Mouse (Mus musculus): ENCODE data around the gene Tekt3. TPM values are rescaled to one million over a fixed set of nuclear protein-coding genes. Genes with fewer than 3 reads are reported as not detected.

Tekt3 gene
- polyA plus RNA-seq, 1 experiment from 2014 or later = not detected

- ATAC-seq (ENCODE audit: low FRiP score, low TSS enrichment) = no peak
- Histone ChIP-seq H3K9ac (replicated peaks; ENCODE audit: low read length) (no peak overlapping the region), H3K36me3 (ENCODE audit: control insufficient read depth, insufficient read depth, low read length) (no peaks in the 10 kb centered on the region), H3K4me3 (replicated peaks; ENCODE audit: low read depth, low read length) (no peak overlapping the region), H3K4me1 (ENCODE audit: control insufficient read depth, insufficient read depth, low read length) (no peaks in the 10 kb centered on the region), H3K27ac (replicated peaks; ENCODE audit: low read depth, low read length) (no peak overlapping the region), H3K9me3 (ENCODE audit: control insufficient read depth, low read length) (no peaks in the 10 kb centered on the region), H3K4me2 (ENCODE audit: low read length) (no peak overlapping the region), H3K27me3 (ENCODE audit: control insufficient read depth, insufficient read depth, low read length) (no peaks in the 10 kb centered on the region)
- no peak for DNase-seq
- 90% methylated on average over 2 of the region's 2 CpGs for WGBS
Measured at GRCm38 (mm10) chr11:63104026-63104425, 42.6 kb downstream of the Tekt3 start.

- ATAC-seq (ENCODE audit: low FRiP score, low TSS enrichment) (no peak), DNase-seq (no peak)
- Histone ChIP-seq H3K9ac (replicated peaks; ENCODE audit: low read length) (no peak overlapping the region), H3K4me2 (ENCODE audit: low read length) (no peak overlapping the region), H3K36me3 (ENCODE audit: control insufficient read depth, insufficient read depth, low read length) (no peaks in the 10 kb centered on the region), H3K27ac (replicated peaks; ENCODE audit: low read depth, low read length) (no peak overlapping the region), H3K27me3 (ENCODE audit: control insufficient read depth, insufficient read depth, low read length) (no peaks in the 10 kb centered on the region), H3K4me3 (replicated peaks; ENCODE audit: low read depth, low read length) (no peak overlapping the region), H3K9me3 (ENCODE audit: control insufficient read depth, low read length) (no peaks in the 10 kb centered on the region), H3K4me1 (ENCODE audit: control insufficient read depth, insufficient read depth, low read length) (no peaks in the 10 kb centered on the region)
- WGBS = 55% methylated on average over 1 of the region's 1 CpGs
Measured at GRCm38 (mm10) chr11:63109230-63109775, 47.8 kb downstream of the Tekt3 start.

DNA sequence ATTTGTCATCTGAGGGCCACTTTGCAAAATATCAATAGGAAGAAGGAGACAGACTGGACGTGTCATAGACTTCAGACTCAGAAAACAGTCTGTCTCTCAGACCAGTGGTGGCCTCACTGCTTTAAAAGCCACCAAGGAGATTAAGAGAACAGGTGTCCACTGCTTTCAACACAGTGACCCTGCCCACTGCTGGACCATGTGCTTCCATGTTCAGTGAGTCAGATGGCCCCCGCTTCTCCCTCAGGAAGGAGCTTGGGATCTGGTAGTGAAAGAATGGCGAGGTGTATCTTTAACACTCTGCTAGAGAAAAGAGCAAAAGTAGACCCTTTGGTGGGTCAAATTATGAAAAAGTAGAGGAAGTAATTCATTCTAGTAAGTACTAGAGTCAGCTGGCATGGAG is 48.9 kb downstream of the Tekt3 start:
- no peak for DNase-seq
- WGBS = 92% methylated on average over 3 of the region's 3 CpGs
- no peaks in the 10 kb centered on the region for H3K9me3 ChIP-seq (ENCODE audit: control insufficient read depth, low read length)
- no peaks in the 10 kb centered on the region for H3K36me3 ChIP-seq (ENCODE audit: control insufficient read depth, insufficient read depth, low read length)
- no peak for ATAC-seq (ENCODE audit: low FRiP score, low TSS enrichment)
- H3K27me3 ChIP-seq (ENCODE audit: control insufficient read depth, insufficient read depth, low read length) = no peaks in the 10 kb centered on the region
- no peak overlapping the region for H3K4me3 ChIP-seq (replicated peaks; ENCODE audit: low read depth, low read length)
- no peak overlapping the region for H3K9ac ChIP-seq (replicated peaks; ENCODE audit: low read length)
- H3K4me2 ChIP-seq (ENCODE audit: low read length) = no peak overlapping the region
- no peak overlapping the region for H3K27ac ChIP-seq (replicated peaks; ENCODE audit: low read depth, low read length)
- no peaks in the 10 kb centered on the region for H3K4me1 ChIP-seq (ENCODE audit: control insufficient read depth, insufficient read depth, low read length)

GRCm38 (mm10) chr11:63114807-63115641 is 53.6 kb downstream of the Tekt3 start:
- WGBS = 91% methylated on average over 8 of the region's 8 CpGs

GRCm38 (mm10) chr11:63116652-63117051 is 55.2 kb downstream of the Tekt3 start:
- no peaks in the 10 kb centered on the region for H3K9me3 ChIP-seq (ENCODE audit: control insufficient read depth, low read length)
- no peak overlapping the region for H3K4me3 ChIP-seq (replicated peaks; ENCODE audit: low read depth, low read length)
- no peaks in the 10 kb centered on the region for H3K27me3 ChIP-seq (ENCODE audit: control insufficient read depth, insufficient read depth, low read length)
- no peak for DNase-seq
- no peaks in the 10 kb centered on the region for H3K4me1 ChIP-seq (ENCODE audit: control insufficient read depth, insufficient read depth, low read length)
- ATAC-seq (ENCODE audit: low FRiP score, low TSS enrichment) = no peak
- H3K36me3 ChIP-seq (ENCODE audit: control insufficient read depth, insufficient read depth, low read length) = no peaks in the 10 kb centered on the region
- H3K4me2 ChIP-seq (ENCODE audit: low read length) = no peak overlapping the region
- WGBS = 93% methylated on average over 5 of the region's 5 CpGs
- H3K9ac ChIP-seq (replicated peaks; ENCODE audit: low read length) = no peak overlapping the region
- no peak overlapping the region for H3K27ac ChIP-seq (replicated peaks; ENCODE audit: low read depth, low read length)

More at GRCm38 (mm10) chr11:63114807-63115641, 53.6 kb downstream of the Tekt3 start:
- ATAC-seq (ENCODE audit: low FRiP score, low TSS enrichment) (no peak), DNase-seq (no peak)
- H3K4me1 ChIP-seq (ENCODE audit: control insufficient read depth, insufficient read depth, low read length) = no peaks in the 10 kb centered on the region
- H3K4me2 ChIP-seq (ENCODE audit: low read length) = no peak overlapping the region
- no peak overlapping the region for H3K4me3 ChIP-seq (replicated peaks; ENCODE audit: low read depth, low read length)
- H3K36me3 ChIP-seq (ENCODE audit: control insufficient read depth, insufficient read depth, low read length) = no peaks in the 10 kb centered on the region
- H3K27ac ChIP-seq (replicated peaks; ENCODE audit: low read depth, low read length) = no peak overlapping the region
- no peaks in the 10 kb centered on the region for H3K9me3 ChIP-seq (ENCODE audit: control insufficient read depth, low read length)
- H3K9ac ChIP-seq (replicated peaks; ENCODE audit: low read length) = no peak overlapping the region
- no peaks in the 10 kb centered on the region for H3K27me3 ChIP-seq (ENCODE audit: control insufficient read depth, insufficient read depth, low read length)

DNA sequence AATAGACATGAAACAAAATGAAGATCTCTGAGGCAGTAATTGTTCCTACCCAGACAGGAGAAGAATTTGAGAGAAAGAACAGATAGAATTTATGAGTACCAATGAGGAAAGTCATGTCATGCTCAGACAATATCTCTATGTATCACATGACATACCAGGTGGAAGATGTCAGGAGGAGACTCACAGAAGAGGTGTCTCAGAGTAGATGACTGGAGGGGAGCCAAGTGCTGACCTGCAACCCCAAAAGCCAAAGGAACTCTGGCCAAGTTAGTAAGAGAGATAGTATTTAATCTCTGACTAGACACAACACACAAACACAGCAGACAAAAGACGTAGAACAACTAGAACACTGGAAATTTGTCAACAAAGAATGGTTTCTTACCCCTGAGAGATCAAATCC is 55.8 kb downstream of the Tekt3 start:
- Histone ChIP-seq H3K4me2 (ENCODE audit: low read length) (no peak overlapping the region), H3K27ac (replicated peaks; ENCODE audit: low read depth, low read length) (no peak overlapping the region), H3K36me3 (ENCODE audit: control insufficient read depth, insufficient read depth, low read length) (no peaks in the 10 kb centered on the region), H3K9me3 (ENCODE audit: control insufficient read depth, low read length) (no peaks in the 10 kb centered on the region), H3K9ac (replicated peaks; ENCODE audit: low read length) (no peak overlapping the region), H3K4me1 (ENCODE audit: control insufficient read depth, insufficient read depth, low read length) (no peaks in the 10 kb centered on the region), H3K4me3 (replicated peaks; ENCODE audit: low read depth, low read length) (no peak overlapping the region), H3K27me3 (ENCODE audit: control insufficient read depth, insufficient read depth, low read length) (no peaks in the 10 kb centered on the region)
- 87% methylated on average over 1 of the region's 1 CpGs for WGBS
- no peak for DNase-seq
- ATAC-seq (ENCODE audit: low FRiP score, low TSS enrichment) = no peak

- Histone ChIP-seq H3K9ac (replicated peaks; ENCODE audit: low read length) (no peak overlapping the region), H3K4me3 (replicated peaks; ENCODE audit: low read depth, low read length) (no peak overlapping the region), H3K36me3 (ENCODE audit: control insufficient read depth, insufficient read depth, low read length) (no peaks in the 10 kb centered on the region), H3K4me2 (ENCODE audit: low read length) (no peak overlapping the region), H3K27ac (replicated peaks; ENCODE audit: low read depth, low read length) (no peak overlapping the region), H3K4me1 (ENCODE audit: control insufficient read depth, insufficient read depth, low read length) (no peaks in the 10 kb centered on the region), H3K27me3 (ENCODE audit: control insufficient read depth, insufficient read depth, low read length) (no peaks in the 10 kb centered on the region), H3K9me3 (ENCODE audit: control insufficient read depth, low read length) (no peaks in the 10 kb centered on the region)
- DNase-seq = no peak
- 93% methylated on average over 7 of the region's 7 CpGs for WGBS
- ATAC-seq (ENCODE audit: low FRiP score, low TSS enrichment) = no peak
Measured at GRCm38 (mm10) chr11:63119791-63120190, 58.3 kb downstream of the Tekt3 start.

DNA sequence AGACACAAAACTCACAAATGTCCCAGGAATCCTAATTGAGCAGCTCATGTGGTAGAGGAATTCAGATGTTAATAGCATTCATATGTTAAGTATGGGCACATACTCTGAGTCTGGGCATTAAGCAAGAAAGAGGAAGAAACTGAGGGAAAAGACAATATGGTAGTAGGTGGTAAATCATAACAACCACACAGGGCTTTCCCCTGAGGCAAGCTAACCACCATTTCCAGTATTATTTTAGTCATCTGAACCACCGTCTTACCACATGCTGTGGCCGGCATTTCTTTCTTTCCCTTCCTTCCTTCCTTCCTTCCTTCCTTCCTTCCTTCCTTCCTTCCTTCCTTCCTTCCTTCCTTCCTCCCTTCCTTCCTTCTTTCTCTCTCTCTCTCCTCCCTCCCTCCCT is 60.8 kb downstream of the Tekt3 start:
- WGBS = 65% methylated on average over 2 of the region's 2 CpGs
- Histone ChIP-seq H3K36me3 (ENCODE audit: control insufficient read depth, insufficient read depth, low read length) (no peaks in the 10 kb centered on the region), H3K4me3 (replicated peaks; ENCODE audit: low read depth, low read length) (no peak overlapping the region), H3K27me3 (ENCODE audit: control insufficient read depth, insufficient read depth, low read length) (no peaks in the 10 kb centered on the region), H3K4me1 (ENCODE audit: control insufficient read depth, insufficient read depth, low read length) (no peaks in the 10 kb centered on the region), H3K27ac (replicated peaks; ENCODE audit: low read depth, low read length) (no peak overlapping the region), H3K4me2 (ENCODE audit: low read length) (no peak overlapping the region), H3K9ac (replicated peaks; ENCODE audit: low read length) (no peak overlapping the region), H3K9me3 (ENCODE audit: control insufficient read depth, low read length) (no peaks in the 10 kb centered on the region)
- ATAC-seq (ENCODE audit: low FRiP score, low TSS enrichment) = no peak
- no peak for DNase-seq

DNA sequence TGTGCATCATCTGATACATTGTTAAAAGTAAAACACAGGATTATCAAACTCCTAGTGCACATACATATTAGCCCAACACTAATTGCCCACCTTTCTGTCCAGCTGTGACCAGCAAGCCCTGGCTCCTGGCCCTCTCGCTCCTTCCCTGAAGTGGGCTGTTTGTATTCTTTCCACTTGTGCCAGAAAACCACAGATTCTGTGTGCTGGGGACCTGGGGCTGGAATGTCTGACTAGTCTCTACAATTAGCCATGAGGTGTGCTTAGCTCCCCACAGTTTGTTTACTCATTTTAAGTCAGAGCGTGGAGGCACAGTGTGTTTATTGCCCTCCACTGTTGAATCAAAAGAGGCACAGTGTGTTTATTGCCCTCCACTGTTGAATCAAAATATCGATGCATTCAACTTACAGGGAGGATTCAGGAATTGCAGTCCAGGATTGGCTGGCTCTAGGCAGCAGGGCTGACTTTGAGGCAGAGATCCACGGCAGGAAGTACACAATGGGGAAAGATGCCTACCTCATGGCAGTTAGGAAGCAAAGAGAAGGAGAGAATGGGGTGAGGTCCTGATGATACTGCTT is 61.4 kb downstream of the Tekt3 start:
- ATAC-seq (ENCODE audit: low FRiP score, low TSS enrichment) = no peak
- Histone ChIP-seq H3K36me3 (ENCODE audit: control insufficient read depth, insufficient read depth, low read length) (no peaks in the 10 kb centered on the region), H3K4me1 (ENCODE audit: control insufficient read depth, insufficient read depth, low read length) (no peaks in the 10 kb centered on the region), H3K27me3 (ENCODE audit: control insufficient read depth, insufficient read depth, low read length) (no peaks in the 10 kb centered on the region), H3K9ac (replicated peaks; ENCODE audit: low read length) (no peak overlapping the region), H3K4me2 (ENCODE audit: low read length) (no peak overlapping the region), H3K27ac (replicated peaks; ENCODE audit: low read depth, low read length) (no peak overlapping the region), H3K4me3 (replicated peaks; ENCODE audit: low read depth, low read length) (no peak overlapping the region), H3K9me3 (ENCODE audit: control insufficient read depth, low read length) (no peaks in the 10 kb centered on the region)
- no peak for DNase-seq
- WGBS = 69% methylated on average over 4 of the region's 4 CpGs
